Mouse (Mus musculus) limb, embryonic 15.5 days (tissue): ENCODE measurements around the gene Arl15. TPM values are rescaled to one million over a fixed set of nuclear protein-coding genes. Genes with fewer than 3 reads are reported as not detected.

ENCODE experiments used
- polyA plus RNA-seq: library from polyadenylated mRNA; unstranded; fragments of >200 nt; fragmentation: Nextera tagmentation; extraction: Ambion mirVana; gene quantifications from 2 replicates; pipeline ENCODE4 v1.2.1, GENCODE M21; 2015

The Arl15 gene
- polyA plus RNA-seq, 1 experiment from 2014 or later: 10.8 TPM

Other genes with a start within 250 kb of the Arl15 start
- gene Snx18, start 175.9 kb upstream of the Arl15 start, polyA plus RNA-seq: 21.1 and 25.2 TPM in 2 replicates
- 8.6 and 23.7 TPM in 2 replicates for gene Hspb3, start 130.8 kb upstream of the Arl15 start, polyA plus RNA-seq